Mouse (Mus musculus) heart, adult 2 months (tissue): ENCODE results near the gene BC025920. TPM values are rescaled to one million over a fixed set of nuclear protein-coding genes. Genes with fewer than 3 reads are reported as not detected.

Source experiments
- DNase-seq, 2 experiments: peaks; one replicate each; pipeline ENCODE4 v3.0.0; 2021
- H3K27ac ChIP-seq: fragments of 200-600 bp; 2 replicates; pipeline ENCODE4 v1.8.1; 2022
- H3K27me3 ChIP-seq: fragments of 200-500 bp; 2 replicates; pipeline ENCODE4 v1.6.1; 2012; ENCODE audit warnings: mild to moderate bottlenecking, low read length, inconsistent platforms, mixed read lengths; ENCODE audit not compliant: control insufficient read depth, insufficient read depth
- H3K36me3 ChIP-seq: fragments of 200-500 bp; 2 replicates; pipeline ENCODE4 v1.6.1; 2012; ENCODE audit warnings: low read length, inconsistent platforms; ENCODE audit not compliant: control insufficient read depth, insufficient read depth
- H3K4me1 ChIP-seq: fragments of 200-500 bp; 2 replicates; pipeline ENCODE4 v1.6.1; 2011; ENCODE audit warnings: low read length; ENCODE audit not compliant: control insufficient read depth, insufficient read depth
- H3K4me3 ChIP-seq: fragments of 200-600 bp; 2 replicates; pipeline ENCODE4 v1.8.1; 2022
- H3K79me2 ChIP-seq: fragments of 200-500 bp; replicated peaks from 2 replicates; pipeline ENCODE4 v1.6.1; 2012; ENCODE audit warnings: mild to moderate bottlenecking, inconsistent platforms, low read length, moderate library complexity, mixed read lengths; ENCODE audit not compliant: control insufficient read depth, insufficient read depth
- H3K9ac ChIP-seq: fragments of 200-500 bp; 2 replicates; pipeline ENCODE4 v1.6.1; 2012; ENCODE audit warnings: low read depth, mild to moderate bottlenecking, control low read depth, inconsistent platforms, low read length, mixed read lengths
- CTCF ChIP-seq: fragments of 200-600 bp; IDR thresholded peaks from 2 replicates; pipeline ENCODE4 v1.8.1; 2022; ENCODE audit warnings: antibody characterized with exemption, mild to moderate bottlenecking, moderate library complexity
- EP300 ChIP-seq: fragments of 200-500 bp; IDR thresholded peaks from 2 replicates; pipeline ENCODE4 v1.6.1; 2011; ENCODE audit warnings: low read depth, low read length, control low read depth; ENCODE audit not compliant: insufficient read depth
- POLR2A ChIP-seq: fragments of 200-500 bp; IDR thresholded peaks from 2 replicates; pipeline ENCODE4 v1.6.1; 2011; ENCODE audit warnings: mild to moderate bottlenecking, low read depth, low read length, control low read depth; ENCODE audit not compliant: insufficient read depth
- WGBS: fragments of 180-500 bp; shearing (Covaris S2); methylation state at CpG from one replicate; pipeline ENCODE4 v1.1.7; 2018; 5-methylcytosine and 5-hydroxymethylcytosine counted together
- intact Hi-C: fragments of 180-260 bp; cut with DNase I; formaldehyde crosslinking; loops from one replicate; pipeline ENCODE4 v1.15.1; 2025
- polyA plus RNA-seq: library from polyadenylated mRNA; depleted of rRNA; stranded (reverse); fragments of >200 nt; gene quantifications from 2 replicates; pipeline ENCODE4 v1.2.3, GENCODE M21; 2012
- total RNA-seq, 2 experiments: library from RNA; stranded (reverse); gene quantifications; 2 replicates each; pipeline ENCODE4 v1.2.3; 2021

BC025920 gene
- total and polyA plus RNA-seq, 3 experiments, result 1.9 to 3.7 (median 2.5) TPM

GRCm38 (mm10) chr10:81560719-81561459 lies 45.2 kb upstream of the BC025920 start:
- TF ChIP-seq CTCF, result no peak
- TF ChIP-seq EP300, result no peak
- no peak for TF ChIP-seq POLR2A
- H3K27ac ChIP-seq, result peak overlapping the region; percentile 97

DNA sequence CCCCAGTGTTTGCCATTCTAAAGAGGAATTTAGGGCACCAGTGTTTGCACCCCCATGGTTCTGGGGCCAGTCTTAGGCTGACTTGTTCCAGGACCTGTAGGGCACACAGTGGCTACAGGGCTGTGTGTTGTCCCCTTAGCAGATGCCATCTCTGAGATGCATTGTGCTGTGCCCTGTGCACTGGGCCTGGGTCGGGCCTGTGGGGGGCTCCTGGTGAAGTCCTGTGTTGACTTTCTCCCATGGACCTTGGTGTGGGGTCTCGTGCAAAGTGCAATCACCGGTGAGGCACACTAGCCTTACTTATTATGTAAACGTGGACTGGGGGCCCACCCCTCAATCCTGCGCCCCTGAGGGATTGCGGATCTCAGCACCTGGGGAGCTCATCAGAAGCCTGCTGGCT lies 43.7 kb upstream of the BC025920 start:
- H3K4me3 ChIP-seq, result no peak overlapping the region
- H3K36me3 ChIP-seq, result no peaks in the 10 kb centered on the region
- 81% methylated on average over 6 of the region's 6 CpGs for WGBS
- H3K9ac ChIP-seq, result no peak overlapping the region
- TF ChIP-seq POLR2A (no peak), EP300 (no peak), CTCF (no peak)
- H3K79me2 ChIP-seq, result peaks cover 6% of the 10 kb centered on the region; the same call in 1 of the 2 replicates
- H3K27me3 ChIP-seq, result no peaks in the 10 kb centered on the region
- H3K27ac ChIP-seq, result no peak overlapping the region; the same call in 1 of the 2 replicates
- intact Hi-C loops, result no loop called here
- peaks cover 14% of the 10 kb centered on the region for H3K4me1 ChIP-seq
- no peak for DNase-seq

More at GRCm38 (mm10) chr10:81560719-81561459, 45.2 kb upstream of the BC025920 start:
- intact Hi-C loops, result no loop called here
- H3K4me3 ChIP-seq, result peak overlapping the region; percentile 88
- peaks cover 14% of the 10 kb centered on the region for H3K4me1 ChIP-seq
- H3K27me3 ChIP-seq, result no peaks in the 10 kb centered on the region
- peak in 1 of 2 experiments; percentile 76 for DNase-seq
- H3K36me3 ChIP-seq, result no peaks in the 10 kb centered on the region
- 7% methylated on average over 16 of the region's 16 CpGs for WGBS
- H3K79me2 ChIP-seq, result peaks cover 6% of the 10 kb centered on the region; the same call in 1 of the 2 replicates
- H3K9ac ChIP-seq, result peak overlapping the region; percentile 82

DNA sequence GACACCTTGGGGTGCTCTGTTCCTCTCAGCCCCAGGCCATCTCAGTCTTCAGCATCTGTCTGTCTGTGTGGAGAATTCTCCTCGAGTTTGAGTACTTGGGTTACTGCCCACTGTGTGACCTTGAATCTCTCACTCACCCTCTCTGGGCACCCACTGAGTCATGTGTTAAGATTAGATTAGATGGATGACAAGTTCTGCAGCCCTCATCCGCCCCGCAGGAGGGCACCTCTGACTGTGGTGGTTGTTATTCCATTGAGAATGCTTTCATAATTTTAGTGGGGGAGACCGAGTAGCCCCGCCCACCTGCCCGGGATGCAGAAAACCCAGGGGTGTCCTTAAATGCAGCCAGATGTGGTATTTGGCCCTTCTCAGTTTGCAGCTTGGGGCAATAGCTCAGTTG lies 42.6 kb upstream of the BC025920 start:
- H3K27me3 ChIP-seq, result no peaks in the 10 kb centered on the region
- no peak for DNase-seq
- H3K79me2 ChIP-seq, result peaks cover 6% of the 10 kb centered on the region; the same call in 1 of the 2 replicates
- TF ChIP-seq CTCF (no peak), EP300 (no peak), POLR2A (no peak)
- H3K4me1 ChIP-seq, result peaks cover 15% of the 10 kb centered on the region
- H3K36me3 ChIP-seq, result no peaks in the 10 kb centered on the region
- WGBS, result 32% methylated on average over 6 of the region's 6 CpGs
- H3K9ac ChIP-seq, result no peak overlapping the region
- peak overlapping the region; percentile 66 for H3K27ac ChIP-seq
- intact Hi-C loops, result no loop called here
- H3K4me3 ChIP-seq, result no peak overlapping the region

GRCm38 (mm10) chr10:81564216-81564615 lies 41.9 kb upstream of the BC025920 start:
- DNase-seq, result peak; percentile 76 to 82
- TF ChIP-seq EP300, result 0 out of 2 replicates have a peak, but pooled peaks have one; percentile 39
- 0 out of 2 replicates have a peak, but pooled peaks have one; percentile 14 for TF ChIP-seq POLR2A
- TF ChIP-seq CTCF, result no peak
- 3% methylated on average over 10 of the region's 10 CpGs for WGBS
- peak overlapping the region; percentile 36 for H3K4me3 ChIP-seq
- H3K36me3 ChIP-seq, result no peaks in the 10 kb centered on the region
- H3K27me3 ChIP-seq, result no peaks in the 10 kb centered on the region
- H3K27ac ChIP-seq, result peak overlapping the region; percentile 66
- H3K4me1 ChIP-seq, result peaks cover 16% of the 10 kb centered on the region
- peak overlapping the region; percentile 34 for H3K9ac ChIP-seq
- intact Hi-C loops, result loop anchor here (2.0 kb wide), 1 partner anchor 41 kb away; no protein-coding TSS in a partner anchor
- H3K79me2 ChIP-seq, result peaks cover 6% of the 10 kb centered on the region; the same call in 1 of the 2 replicates

DNA sequence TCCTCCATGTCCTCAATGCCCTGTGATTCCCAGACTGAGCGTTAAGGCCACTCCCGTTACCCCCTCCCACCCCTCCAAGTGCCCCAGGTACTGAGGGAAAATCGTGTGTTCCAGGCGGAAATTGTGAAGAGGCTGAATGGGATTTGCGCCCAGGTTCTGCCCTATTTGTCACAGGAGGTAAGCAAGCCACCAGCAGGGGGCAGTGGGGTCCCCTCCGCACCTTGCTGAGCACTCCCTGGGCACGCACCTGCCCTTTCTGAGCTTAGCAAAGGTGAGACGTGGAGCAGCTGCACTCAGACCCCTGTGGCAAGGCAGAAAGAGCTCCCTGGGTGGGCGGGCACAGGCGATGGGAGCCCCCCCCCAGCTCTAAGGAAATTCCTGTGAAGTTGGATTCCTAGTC lies 41.3 kb upstream of the BC025920 start:
- Histone ChIP-seq H3K79me2 (peaks cover 4% of the 10 kb centered on the region; the same call in 1 of the 2 replicates), H3K27me3 (no peaks in the 10 kb centered on the region), H3K9ac (no peak overlapping the region), H3K4me3 (no peak overlapping the region), H3K27ac (peak overlapping the region; percentile 66), H3K36me3 (no peaks in the 10 kb centered on the region), H3K4me1 (peaks cover 16% of the 10 kb centered on the region)
- 58% methylated on average over 10 of the region's 10 CpGs for WGBS
- intact Hi-C loops, result loop anchor here (2.0 kb wide), 1 partner anchor 40 kb away; no protein-coding TSS in a partner anchor
- TF ChIP-seq CTCF (peak; percentile 73), EP300 (no peak)
- DNase-seq, result peak in 1 of 2 experiments; percentile 57

GRCm38 (mm10) chr10:81565257-81566228 lies 40.5 kb upstream of the BC025920 start:
- no peak overlapping the region for H3K9ac ChIP-seq
- TF ChIP-seq EP300, result no peak
- H3K27ac ChIP-seq, result no peak overlapping the region
- 68% methylated on average over 20 of the region's 20 CpGs for WGBS
- H3K4me1 ChIP-seq, result peaks cover 16% of the 10 kb centered on the region
- H3K27me3 ChIP-seq, result no peaks in the 10 kb centered on the region
- peaks cover 4% of the 10 kb centered on the region; the same call in 1 of the 2 replicates for H3K79me2 ChIP-seq
- DNase-seq, result no peak
- H3K36me3 ChIP-seq, result no peaks in the 10 kb centered on the region
- no peak overlapping the region for H3K4me3 ChIP-seq
- intact Hi-C loops, result loop anchor here (2.0 kb wide), 1 partner anchor 39 kb away; no protein-coding TSS in a partner anchor
